Mouse (Mus musculus): ENCODE measurements around the gene Rab3a. TPM values are rescaled to one million over a fixed set of nuclear protein-coding genes. Genes with fewer than 3 reads are reported as not detected.
A peak's percentile ranks its signal among the peaks of the same experiment; 100 is the strongest.

Gene Rab3a
- polyA plus RNA-seq, 1 experiment from 2014 or later = 16.2 TPM

- no peak overlapping the region for H3K4me3 ChIP-seq (ENCODE audit: low read depth, low read length)
- ATAC-seq (replicated peaks; ENCODE audit: insufficient number of reproducible peaks, low FRiP score, low TSS enrichment) = no peak
- H3K27ac ChIP-seq (ENCODE audit: low read depth, low read length) = no peak overlapping the region
- no peak overlapping the region for H3K9ac ChIP-seq (ENCODE audit: low read depth, low read length)
- peaks cover 25% of the 10 kb centered on the region for H3K4me1 ChIP-seq (ENCODE audit: control insufficient read depth, insufficient read depth, low read length)
- 48% methylated on average over 11 of the region's 11 CpGs for WGBS (ENCODE audit: insufficient replicate concordance)
- peaks cover 82% of the 10 kb centered on the region for H3K27me3 ChIP-seq (ENCODE audit: control insufficient read depth, insufficient read depth, low read length)
- no peaks in the 10 kb centered on the region for H3K36me3 ChIP-seq (ENCODE audit: control insufficient read depth, insufficient read depth, low read length)
- H3K4me2 ChIP-seq = no peak overlapping the region
- H3K9me3 ChIP-seq (replicated peaks; ENCODE audit: control insufficient read depth, low read length) = no peaks in the 10 kb centered on the region
These were observed 9.7 kb upstream of the Rab3a start for GRCm38 (mm10) chr8:70744806-70745205.

DNA sequence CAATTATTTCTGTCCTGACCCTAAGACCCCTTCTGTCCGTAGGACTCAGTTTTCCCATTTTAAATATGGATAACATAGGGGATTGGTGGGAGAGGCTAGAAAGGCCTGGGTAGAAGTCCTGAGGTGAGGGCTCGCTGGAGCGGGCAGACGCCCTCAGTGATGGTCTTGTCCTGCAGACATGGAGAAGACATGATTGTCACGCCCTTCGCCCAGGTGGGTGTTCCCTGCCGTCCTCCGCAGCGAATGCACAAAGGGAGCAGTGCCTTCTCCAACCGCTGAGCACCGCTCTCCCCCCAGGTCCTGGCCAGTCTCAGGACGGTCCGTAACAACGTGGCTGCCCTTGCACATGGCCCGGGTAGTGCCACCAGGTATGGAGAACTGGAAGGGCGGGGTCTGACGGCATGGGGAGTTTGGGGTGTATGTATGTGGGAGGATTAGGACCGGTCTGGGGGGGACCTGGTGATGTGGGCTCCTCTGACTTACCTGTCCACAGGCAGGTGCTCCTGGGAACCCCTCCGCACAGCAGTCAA is 8.7 kb upstream of the Rab3a start:
- ATAC-seq (replicated peaks; ENCODE audit: insufficient number of reproducible peaks, low FRiP score, low TSS enrichment) = no peak
- H3K27me3 ChIP-seq (ENCODE audit: control insufficient read depth, insufficient read depth, low read length) = peaks cover 88% of the 10 kb centered on the region
- peaks cover 25% of the 10 kb centered on the region for H3K4me1 ChIP-seq (ENCODE audit: control insufficient read depth, insufficient read depth, low read length)
- 51% methylated on average over 19 of the region's 19 CpGs for WGBS (ENCODE audit: insufficient replicate concordance)
- H3K9ac ChIP-seq (ENCODE audit: low read depth, low read length) = no peak overlapping the region
- H3K9me3 ChIP-seq (replicated peaks; ENCODE audit: control insufficient read depth, low read length) = no peaks in the 10 kb centered on the region
- no peak overlapping the region for H3K4me3 ChIP-seq (ENCODE audit: low read depth, low read length)
- no peak overlapping the region for H3K4me2 ChIP-seq
- no peak overlapping the region for H3K27ac ChIP-seq (ENCODE audit: low read depth, low read length)
- no peaks in the 10 kb centered on the region for H3K36me3 ChIP-seq (ENCODE audit: control insufficient read depth, insufficient read depth, low read length)

DNA sequence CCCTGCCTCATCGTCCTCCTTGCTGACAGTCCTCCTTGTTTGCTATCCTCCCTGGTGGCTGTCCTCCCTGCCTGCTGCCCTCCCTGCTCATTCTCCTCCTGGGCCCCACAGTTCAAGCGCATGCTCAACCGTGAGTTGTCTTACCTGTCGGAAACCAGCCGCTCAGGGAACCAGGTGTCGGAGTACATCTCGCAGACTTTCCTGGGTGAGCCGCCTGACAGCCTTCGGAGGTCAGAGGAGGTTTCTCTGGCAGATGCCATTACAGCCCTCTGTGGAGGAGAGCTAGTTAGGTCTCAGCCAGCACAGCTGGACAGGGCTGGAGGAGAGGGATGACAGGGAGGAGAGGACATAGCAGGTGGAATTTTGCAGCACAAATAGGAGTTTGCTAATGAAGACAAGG is 7.8 kb upstream of the Rab3a start:
- Histone ChIP-seq H3K27me3 (ENCODE audit: control insufficient read depth, insufficient read depth, low read length) (peaks cover 88% of the 10 kb centered on the region), H3K9me3 (replicated peaks; ENCODE audit: control insufficient read depth, low read length) (no peaks in the 10 kb centered on the region), H3K9ac (ENCODE audit: low read depth, low read length) (no peak overlapping the region), H3K4me3 (ENCODE audit: low read depth, low read length) (no peak overlapping the region), H3K4me2 (no peak overlapping the region), H3K27ac (ENCODE audit: low read depth, low read length) (no peak overlapping the region), H3K4me1 (ENCODE audit: control insufficient read depth, insufficient read depth, low read length) (peaks cover 21% of the 10 kb centered on the region), H3K36me3 (ENCODE audit: control insufficient read depth, insufficient read depth, low read length) (no peaks in the 10 kb centered on the region)
- ATAC-seq (replicated peaks; ENCODE audit: insufficient number of reproducible peaks, low FRiP score, low TSS enrichment) = no peak
- 60% methylated on average over 9 of the region's 9 CpGs for WGBS (ENCODE audit: insufficient replicate concordance)

DNA sequence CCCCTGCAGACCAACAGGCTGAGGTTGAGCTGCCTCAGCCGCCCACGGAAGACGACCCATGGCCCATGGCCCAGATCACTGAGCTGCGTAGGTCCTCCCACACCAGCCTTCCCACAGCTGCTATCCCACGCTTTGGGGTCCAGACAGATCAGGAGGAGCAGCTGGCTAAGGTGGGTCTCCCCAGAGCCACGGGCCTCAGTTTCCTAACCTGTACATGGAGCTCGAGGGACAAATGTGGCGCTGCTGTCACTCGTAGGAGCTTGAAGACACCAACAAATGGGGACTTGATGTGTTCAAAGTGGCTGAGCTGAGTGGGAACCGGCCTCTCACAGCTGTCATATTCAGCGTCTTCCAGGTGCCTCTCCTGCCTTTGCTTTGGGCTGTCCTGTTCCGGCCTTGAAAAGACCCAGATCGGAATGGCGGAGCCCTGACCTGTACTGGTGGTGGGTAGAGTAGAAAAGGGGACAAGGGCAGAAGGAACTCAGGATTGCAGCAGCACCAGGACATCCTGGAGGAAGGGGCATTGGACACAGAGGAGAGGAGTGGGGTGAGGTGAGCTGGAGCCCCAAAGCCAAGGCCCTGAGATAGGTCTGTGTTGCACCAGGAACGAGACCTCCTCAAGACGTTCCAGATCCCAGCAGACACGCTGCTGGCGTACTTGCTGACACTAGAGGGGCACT is 7.1 kb upstream of the Rab3a start:
- Histone ChIP-seq H3K4me2 (no peak overlapping the region), H3K27me3 (ENCODE audit: control insufficient read depth, insufficient read depth, low read length) (peaks cover 81% of the 10 kb centered on the region), H3K9ac (ENCODE audit: low read depth, low read length) (no peak overlapping the region), H3K4me3 (ENCODE audit: low read depth, low read length) (no peak overlapping the region), H3K36me3 (ENCODE audit: control insufficient read depth, insufficient read depth, low read length) (no peaks in the 10 kb centered on the region), H3K4me1 (ENCODE audit: control insufficient read depth, insufficient read depth, low read length) (peaks cover 14% of the 10 kb centered on the region), H3K27ac (ENCODE audit: low read depth, low read length) (no peak overlapping the region), H3K9me3 (replicated peaks; ENCODE audit: control insufficient read depth, low read length) (no peaks in the 10 kb centered on the region)
- no peak for ATAC-seq (replicated peaks; ENCODE audit: insufficient number of reproducible peaks, low FRiP score, low TSS enrichment)
- 77% methylated on average over 18 of the region's 18 CpGs for WGBS (ENCODE audit: insufficient replicate concordance)

GRCm38 (mm10) chr8:70748246-70749096 is 6.0 kb upstream of the Rab3a start:
- Histone ChIP-seq H3K4me1 (ENCODE audit: control insufficient read depth, insufficient read depth, low read length) (peaks cover 7% of the 10 kb centered on the region), H3K9ac (ENCODE audit: low read depth, low read length) (no peak overlapping the region)
- WGBS (ENCODE audit: insufficient replicate concordance) = 78% methylated on average over 23 of the region's 23 CpGs

GRCm38 (mm10) chr8:70749097-70749674 is 5.3 kb upstream of the Rab3a start:
- no peaks in the 10 kb centered on the region for H3K36me3 ChIP-seq (ENCODE audit: control insufficient read depth, insufficient read depth, low read length)
- WGBS (ENCODE audit: insufficient replicate concordance) = 72% methylated on average over 19 of the region's 19 CpGs
- H3K4me2 ChIP-seq = no peak overlapping the region
- H3K27ac ChIP-seq (ENCODE audit: low read depth, low read length) = no peak overlapping the region
- ATAC-seq (replicated peaks; ENCODE audit: insufficient number of reproducible peaks, low FRiP score, low TSS enrichment) = no peak
- no peaks in the 10 kb centered on the region for H3K9me3 ChIP-seq (replicated peaks; ENCODE audit: control insufficient read depth, low read length)
- no peak overlapping the region for H3K9ac ChIP-seq (ENCODE audit: low read depth, low read length)
- H3K4me3 ChIP-seq (ENCODE audit: low read depth, low read length) = no peak overlapping the region
- H3K4me1 ChIP-seq (ENCODE audit: control insufficient read depth, insufficient read depth, low read length) = peaks cover 7% of the 10 kb centered on the region; the same call in 1 of the 2 replicates
- H3K27me3 ChIP-seq (ENCODE audit: control insufficient read depth, insufficient read depth, low read length) = peaks cover 63% of the 10 kb centered on the region

More at GRCm38 (mm10) chr8:70748246-70749096, 6.0 kb upstream of the Rab3a start:
- no peak overlapping the region for H3K27ac ChIP-seq (ENCODE audit: low read depth, low read length)
- H3K27me3 ChIP-seq (ENCODE audit: control insufficient read depth, insufficient read depth, low read length) = peaks cover 70% of the 10 kb centered on the region
- no peaks in the 10 kb centered on the region for H3K9me3 ChIP-seq (replicated peaks; ENCODE audit: control insufficient read depth, low read length)
- no peak overlapping the region for H3K4me3 ChIP-seq (ENCODE audit: low read depth, low read length)
- H3K4me2 ChIP-seq = no peak overlapping the region
- no peak for ATAC-seq (replicated peaks; ENCODE audit: insufficient number of reproducible peaks, low FRiP score, low TSS enrichment)
- no peaks in the 10 kb centered on the region for H3K36me3 ChIP-seq (ENCODE audit: control insufficient read depth, insufficient read depth, low read length)

DNA sequence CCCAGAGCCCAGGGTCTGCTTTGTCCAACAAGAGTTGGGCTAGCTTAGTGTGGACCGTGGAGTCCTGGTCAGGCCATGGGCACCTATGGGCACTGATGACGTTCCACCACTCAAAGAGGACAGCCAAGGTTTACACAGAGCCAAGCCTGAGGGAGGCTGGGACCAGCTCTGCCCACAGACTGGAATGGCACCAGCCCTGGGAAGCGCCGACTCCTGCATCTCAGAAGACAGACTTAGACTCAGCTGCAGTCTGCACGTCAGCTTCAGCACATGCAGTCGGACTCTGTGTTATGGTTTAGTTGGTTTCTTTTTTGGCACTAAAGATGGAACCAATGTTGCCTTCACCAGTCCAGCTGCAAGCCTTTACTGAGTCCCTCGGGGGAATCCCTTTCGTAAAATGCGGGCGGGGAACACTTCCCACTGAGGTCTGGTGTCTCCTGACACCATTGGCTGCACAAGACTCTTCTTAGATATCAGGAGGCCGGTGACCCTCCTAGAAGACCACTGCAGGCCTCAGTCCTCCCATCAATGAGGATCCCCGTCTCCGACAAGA is 4.3 kb upstream of the Rab3a start:
- H3K4me2 ChIP-seq = no peak overlapping the region
- peaks cover 53% of the 10 kb centered on the region for H3K27me3 ChIP-seq (ENCODE audit: control insufficient read depth, insufficient read depth, low read length)
- no peak overlapping the region for H3K4me3 ChIP-seq (ENCODE audit: low read depth, low read length)
- H3K4me1 ChIP-seq (ENCODE audit: control insufficient read depth, insufficient read depth, low read length) = peaks cover 7% of the 10 kb centered on the region; the same call in 1 of the 2 replicates
- WGBS (ENCODE audit: insufficient replicate concordance) = 82% methylated on average over 13 of the region's 13 CpGs
- H3K36me3 ChIP-seq (ENCODE audit: control insufficient read depth, insufficient read depth, low read length) = no peaks in the 10 kb centered on the region
- H3K27ac ChIP-seq (ENCODE audit: low read depth, low read length) = no peak overlapping the region
- H3K9me3 ChIP-seq (replicated peaks; ENCODE audit: control insufficient read depth, low read length) = no peaks in the 10 kb centered on the region
- ATAC-seq (replicated peaks; ENCODE audit: insufficient number of reproducible peaks, low FRiP score, low TSS enrichment) = no peak
- no peak overlapping the region for H3K9ac ChIP-seq (ENCODE audit: low read depth, low read length)

- H3K27ac ChIP-seq (ENCODE audit: low read depth, low read length) = peak overlapping the region; percentile 16; the same call in 1 of the 2 replicates
- ATAC-seq (replicated peaks; ENCODE audit: insufficient number of reproducible peaks, low FRiP score, low TSS enrichment) = no peak
- no peaks in the 10 kb centered on the region for H3K9me3 ChIP-seq (replicated peaks; ENCODE audit: control insufficient read depth, low read length)
These were observed 2.3 kb upstream of the Rab3a start for GRCm38 (mm10) chr8:70752000-70752764.

More at GRCm38 (mm10) chr8:70752000-70752764, 2.3 kb upstream of the Rab3a start:
- 29% methylated on average over 11 of the region's 11 CpGs for WGBS (ENCODE audit: insufficient replicate concordance)
- Histone ChIP-seq H3K27me3 (ENCODE audit: control insufficient read depth, insufficient read depth, low read length) (peaks cover 37% of the 10 kb centered on the region), H3K4me1 (ENCODE audit: control insufficient read depth, insufficient read depth, low read length) (peaks cover 7% of the 10 kb centered on the region; the same call in 1 of the 2 replicates), H3K9ac (ENCODE audit: low read depth, low read length) (no peak overlapping the region), H3K4me2 (no peak overlapping the region), H3K36me3 (ENCODE audit: control insufficient read depth, insufficient read depth, low read length) (no peaks in the 10 kb centered on the region), H3K4me3 (ENCODE audit: low read depth, low read length) (0 out of 2 replicates have a peak overlapping the region, but pooled peaks have one; percentile 1)
